Mouse (Mus musculus) T-helper 2 cell (primary cell): ENCODE measurements at regions not wholly inside any gene's neighbourhood (a gene's known extent, or its start where the extent isn't known, plus 50 kb on each side); places are given as distances from the start of the nearest gene placed in this dataset.

Source experiments
- in situ Hi-C: fragments of 300-600 bp; cut with MboI, MseI; formaldehyde crosslinking; loops from one replicate; pipeline ENCODE4 v1.15.1; 2025; ENCODE audit warnings: high pct_unique_total_duplicates

DNA sequence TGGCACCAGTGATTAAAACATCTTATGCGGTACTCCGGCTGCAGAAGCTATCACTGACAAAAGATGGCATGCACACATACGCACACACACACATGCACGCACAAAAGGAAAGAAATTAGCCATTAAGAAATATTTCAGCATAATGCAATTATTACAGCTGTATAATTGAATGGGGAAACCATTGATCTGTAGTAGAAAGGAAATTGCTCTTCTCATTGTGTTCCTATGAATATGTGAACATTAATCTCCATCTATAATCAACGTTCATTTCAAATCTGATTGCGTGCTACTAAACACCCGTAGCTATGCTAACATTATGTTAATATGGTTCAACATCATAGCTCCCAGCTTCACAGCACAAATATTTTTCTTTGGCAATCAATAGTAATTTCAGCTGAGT is 347.2 kb downstream of the Gm826 start:
- in situ Hi-C loops: no loop called here

DNA sequence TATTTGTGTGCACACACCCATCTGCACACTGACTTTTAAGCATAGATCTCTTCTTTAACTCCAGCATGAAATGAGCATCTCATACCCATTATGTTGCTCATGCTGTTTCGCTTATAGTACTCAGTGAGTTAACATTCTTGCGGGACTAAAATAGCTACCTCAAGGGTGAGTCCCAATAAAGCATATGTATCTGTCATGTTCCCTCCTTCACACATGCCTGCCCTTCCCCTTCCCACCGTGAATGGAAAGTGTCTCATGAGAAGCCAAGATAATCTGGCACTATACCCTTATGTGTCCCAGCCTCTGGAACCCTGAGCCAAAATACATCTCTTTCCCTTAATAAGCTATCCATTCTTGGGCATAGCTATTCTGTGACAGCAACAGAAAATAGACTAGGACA is 352.3 kb downstream of the Gm826 start:
- in situ Hi-C loops: no loop called here

DNA sequence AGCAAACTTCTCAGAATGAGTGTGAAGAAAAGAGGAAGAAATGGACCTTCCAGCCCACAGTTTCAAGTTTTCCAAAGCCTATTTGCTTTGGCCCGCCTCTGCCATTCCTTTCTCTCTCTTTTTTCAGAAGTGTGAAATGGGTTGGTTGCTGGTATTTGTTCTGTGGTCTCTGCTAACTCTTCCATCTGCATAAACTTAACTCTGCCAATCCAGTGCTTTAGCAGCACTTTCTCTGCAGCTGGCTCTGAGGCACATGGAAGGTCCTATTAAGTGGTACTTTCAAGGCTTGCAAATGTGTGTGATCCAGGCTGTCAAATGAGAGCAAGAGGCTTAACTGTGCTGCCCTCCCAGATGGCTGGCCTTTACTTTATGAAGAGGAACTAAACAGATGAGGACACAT is 383.6 kb downstream of the Gm826 start:
- in situ Hi-C loops: loop anchor here (10.0 kb wide), 1 partner anchor 316 kb away; no protein-coding TSS in a partner anchor

DNA sequence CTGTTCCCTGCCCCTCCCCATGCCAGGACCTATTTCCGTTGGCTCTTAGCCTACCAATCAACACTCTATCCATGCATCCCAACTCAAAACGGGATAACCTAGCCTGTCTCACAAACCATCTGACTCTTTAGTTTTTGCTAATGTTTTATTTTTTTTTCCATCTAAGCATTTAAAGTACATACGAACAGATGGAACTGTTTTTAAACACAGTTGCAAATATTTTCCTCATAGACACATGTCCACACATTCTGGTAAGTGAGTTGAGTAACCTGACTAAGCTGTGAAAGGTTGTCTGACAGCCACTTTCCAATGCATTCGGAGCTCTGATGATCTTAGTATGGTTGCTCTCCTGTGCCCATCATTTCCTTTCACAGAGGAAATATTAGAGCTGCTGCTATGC is 384.9 kb downstream of the Gm826 start:
- in situ Hi-C loops: no loop called here

DNA sequence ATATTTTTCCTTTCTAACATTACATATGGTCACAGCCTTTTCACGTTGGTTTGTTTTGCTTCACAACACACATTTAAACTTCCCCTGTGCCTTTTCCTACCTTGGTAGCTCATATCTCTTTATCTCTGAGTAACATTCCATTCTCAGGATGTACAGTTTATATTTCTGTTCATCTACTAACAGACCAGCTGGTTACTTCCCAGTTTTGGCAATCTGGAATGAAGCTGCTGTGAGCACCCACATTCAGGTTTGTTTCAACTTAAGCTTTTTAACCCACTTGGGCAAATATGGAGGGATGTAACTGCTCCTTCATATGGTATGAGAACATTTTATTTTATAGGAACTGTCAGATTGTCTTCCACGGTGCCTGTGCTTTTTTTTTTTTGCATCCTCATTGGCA is 403.2 kb downstream of the Gm826 start:
- in situ Hi-C loops: no loop called here

DNA sequence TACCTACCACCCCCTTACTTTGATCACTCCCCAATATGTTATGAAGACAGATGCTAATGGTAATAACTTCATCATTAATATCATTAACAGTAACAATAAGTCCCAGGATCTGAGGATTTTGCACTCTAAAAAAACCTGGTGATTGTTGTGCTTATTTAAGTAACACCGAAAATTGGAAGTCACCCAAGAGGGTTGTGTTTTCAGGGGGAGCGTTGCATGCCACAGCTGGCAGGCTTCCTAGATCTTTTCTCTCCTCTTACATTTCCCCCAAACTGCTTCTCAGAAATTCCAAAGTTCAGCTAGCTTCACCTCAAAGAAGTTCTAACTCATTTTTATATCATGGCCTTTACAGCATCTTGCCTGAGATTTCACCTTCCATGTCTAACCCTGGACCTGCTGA is 444.3 kb downstream of the Gm826 start:
- in situ Hi-C loops: no loop called here

DNA sequence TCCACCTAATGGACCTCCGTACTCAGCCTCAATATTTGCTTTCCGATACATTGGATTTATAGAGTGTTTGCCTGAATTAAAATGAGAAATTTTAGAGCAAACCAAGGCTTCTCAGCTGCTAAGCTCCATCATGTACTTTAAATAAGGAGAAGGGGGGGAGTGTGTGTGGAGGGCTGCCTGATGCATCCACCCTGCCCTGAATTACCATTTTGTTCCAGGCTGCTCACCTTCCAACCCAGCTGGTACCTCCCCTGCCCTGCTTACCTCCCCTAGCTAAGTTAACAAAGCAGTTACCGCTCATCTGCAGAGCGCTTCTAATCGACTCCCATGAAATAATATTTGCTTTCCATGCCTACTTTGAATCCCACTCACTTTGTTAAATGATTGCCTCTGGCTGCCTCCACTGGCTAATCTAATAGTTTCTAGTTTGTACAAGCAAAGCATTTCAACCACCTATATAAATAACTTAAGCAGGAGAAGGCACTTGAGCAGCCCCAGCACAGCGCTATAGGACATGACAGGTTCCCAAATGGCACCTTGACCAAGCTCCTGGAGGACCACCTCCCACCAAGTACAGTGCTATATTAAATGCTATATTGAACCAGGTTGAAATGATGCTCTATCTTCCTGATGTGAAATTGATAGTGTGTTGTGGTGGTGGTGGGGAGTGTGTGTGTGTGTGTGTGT is 449.0 kb downstream of the Gm826 start:
- in situ Hi-C loops: no loop called here

DNA sequence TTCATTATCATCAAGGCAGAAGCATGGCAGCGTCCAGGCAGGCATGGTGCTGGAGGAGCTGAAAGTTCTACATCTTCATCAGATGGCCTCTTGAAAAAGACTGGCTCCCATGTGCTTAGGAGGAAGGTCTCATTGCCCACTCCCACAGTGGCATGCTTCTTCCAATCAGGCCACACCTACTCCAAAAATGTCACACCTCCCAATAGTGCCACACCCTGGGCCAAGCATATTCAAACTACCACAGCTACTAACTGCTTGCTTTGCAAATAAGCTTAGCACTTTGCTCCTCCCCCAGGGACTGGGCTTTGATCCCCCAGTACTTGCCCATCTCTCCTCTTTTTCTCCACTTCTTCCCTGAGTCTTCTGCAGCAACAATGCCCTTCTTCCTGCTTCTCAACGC is 467.0 kb downstream of the Gm826 start:
- in situ Hi-C loops: no loop called here

DNA sequence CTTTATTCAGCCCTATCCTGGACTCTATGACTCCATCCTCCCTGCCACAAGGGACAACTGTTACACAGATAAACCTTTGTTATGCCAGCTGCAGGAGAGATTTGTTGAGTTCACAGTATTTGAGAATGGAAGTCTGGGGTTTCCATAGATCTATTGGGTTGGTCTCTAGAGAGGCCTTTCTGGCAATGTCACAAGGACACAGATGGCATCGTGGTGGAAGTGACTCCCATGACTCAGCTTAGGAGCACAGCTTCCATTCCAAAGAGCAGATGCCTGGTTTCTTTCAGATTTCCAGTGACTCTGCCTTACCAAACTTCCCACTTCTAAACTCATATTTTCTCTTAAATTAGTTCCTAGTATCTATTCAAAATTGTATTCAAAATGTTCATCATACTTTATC is 467.6 kb downstream of the Gm826 start:
- in situ Hi-C loops: no loop called here

DNA sequence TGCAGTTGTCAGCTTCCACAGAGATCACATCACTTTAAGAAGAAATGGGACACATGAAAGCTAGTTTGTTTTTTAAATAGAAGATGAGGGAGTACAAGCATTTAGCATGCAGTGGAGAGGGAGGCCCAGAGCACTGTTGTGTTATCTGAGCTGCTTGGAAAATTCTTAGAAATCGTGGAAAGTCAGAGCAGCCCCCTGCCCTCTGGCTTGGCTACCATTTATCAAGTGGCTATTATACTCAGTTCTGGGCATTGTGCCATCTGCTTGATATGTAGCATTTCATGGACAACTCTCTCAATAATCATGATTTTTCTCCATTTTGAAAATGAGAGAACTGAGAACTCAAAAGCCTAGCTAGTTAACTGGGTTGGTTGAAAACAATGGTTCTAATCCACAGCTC is 470.8 kb downstream of the Gm826 start:
- in situ Hi-C loops: no loop called here

DNA sequence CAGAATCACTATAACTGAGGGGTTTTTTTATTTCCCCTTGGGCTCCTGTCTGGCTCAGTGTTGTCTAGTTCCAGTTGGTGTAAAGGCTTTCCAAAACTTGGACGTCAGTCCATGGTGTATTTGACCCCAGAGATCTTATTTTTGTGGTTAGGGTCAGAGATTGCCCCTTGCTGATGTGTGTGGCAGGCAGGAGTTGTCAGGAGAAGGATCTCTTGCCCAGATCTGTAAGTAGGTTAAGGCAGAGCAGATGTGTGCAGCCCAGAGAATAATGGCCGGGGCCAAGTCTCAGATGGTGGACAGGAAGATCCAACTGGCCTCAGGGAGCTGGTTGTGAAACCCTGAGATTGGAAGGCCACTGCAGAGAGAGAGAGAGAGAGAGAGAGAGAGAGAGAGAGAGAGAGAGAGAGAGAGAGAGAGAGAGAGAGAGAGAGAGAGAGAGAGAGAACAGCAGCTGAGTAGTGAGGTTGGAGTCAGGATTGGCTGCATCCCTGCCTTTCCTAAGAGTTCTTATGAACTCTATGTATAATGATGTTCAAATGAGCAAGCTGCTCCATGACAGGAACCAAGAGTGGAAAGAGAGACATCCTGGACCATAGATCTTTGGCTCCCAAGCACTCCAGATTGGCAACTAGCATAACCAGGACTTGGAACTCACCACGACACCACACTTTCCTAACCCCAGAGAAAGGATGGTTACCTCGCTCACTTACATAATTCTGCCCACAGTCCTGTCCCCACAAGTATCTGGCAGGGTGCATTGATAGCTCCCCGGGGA is 479.9 kb downstream of the Gm826 start:
- in situ Hi-C loops: no loop called here

DNA sequence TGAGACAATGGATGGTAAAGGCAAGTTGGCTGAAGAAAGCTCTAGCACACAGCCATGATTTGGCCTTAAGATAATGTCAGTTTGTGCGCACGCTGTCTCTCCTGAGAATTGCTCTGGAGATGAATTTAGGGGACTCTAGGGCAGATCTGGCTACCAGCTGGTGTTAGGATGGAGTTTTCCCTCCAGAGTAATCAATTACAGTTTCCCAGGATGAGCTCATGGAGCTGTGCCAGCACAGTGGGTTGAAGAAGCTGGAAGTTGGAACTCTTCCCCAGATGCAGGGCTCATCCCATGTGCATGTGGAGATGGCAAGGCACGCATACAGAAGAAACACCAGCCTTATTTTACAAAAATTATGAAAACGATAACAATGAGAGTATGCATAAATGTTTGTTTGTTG is 481.0 kb downstream of the Gm826 start:
- in situ Hi-C loops: no loop called here

DNA sequence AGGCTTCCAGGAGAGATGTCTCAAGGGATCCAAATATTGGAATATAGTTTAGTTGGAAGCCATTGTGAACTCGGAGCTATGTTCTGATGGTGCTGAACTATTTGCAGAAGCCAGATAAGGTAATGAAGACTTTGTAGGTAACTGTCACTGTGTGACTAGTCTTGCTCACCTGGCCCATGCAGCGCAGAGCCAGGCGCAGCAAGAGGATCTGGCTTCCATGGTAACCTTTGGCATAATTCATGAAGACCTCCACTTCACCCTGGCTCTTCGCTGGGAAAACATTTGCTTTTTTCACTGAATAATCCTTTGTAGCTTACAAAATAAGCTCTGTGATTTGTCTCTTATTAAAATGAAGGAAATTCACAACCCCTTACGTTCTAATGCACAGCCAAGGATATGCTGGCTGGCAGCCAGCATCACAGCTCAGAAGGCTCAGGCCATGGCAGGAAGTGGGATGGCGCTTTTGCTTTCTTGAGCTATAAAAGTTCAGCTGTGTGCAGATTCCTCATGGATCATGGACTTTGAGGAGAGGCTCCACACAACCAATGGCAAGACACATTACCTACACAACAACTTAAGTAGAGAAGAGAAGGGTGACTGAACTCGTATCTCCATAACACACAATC is 501.4 kb downstream of the Gm826 start:
- in situ Hi-C loops: no loop called here

DNA sequence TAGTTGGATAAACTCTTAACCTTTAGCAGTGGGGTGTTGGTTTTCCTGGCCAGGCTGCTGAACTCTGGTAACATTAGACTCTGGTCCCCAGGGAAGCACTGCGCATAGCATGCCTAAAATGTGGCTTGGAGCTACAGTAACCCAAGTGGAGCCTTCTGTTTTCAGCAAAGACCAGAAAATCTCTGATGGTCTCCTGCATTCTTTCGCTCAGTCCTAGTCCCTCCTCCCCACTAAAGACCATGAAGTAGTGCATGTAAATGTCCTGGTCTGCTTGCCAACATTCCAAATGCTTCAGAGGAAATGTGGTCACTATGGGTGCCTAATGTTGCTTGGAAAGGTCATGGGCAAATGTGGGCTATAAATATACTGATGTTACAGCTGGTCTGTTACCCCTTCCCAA is 507.5 kb downstream of the Gm826 start:
- in situ Hi-C loops: no loop called here

DNA sequence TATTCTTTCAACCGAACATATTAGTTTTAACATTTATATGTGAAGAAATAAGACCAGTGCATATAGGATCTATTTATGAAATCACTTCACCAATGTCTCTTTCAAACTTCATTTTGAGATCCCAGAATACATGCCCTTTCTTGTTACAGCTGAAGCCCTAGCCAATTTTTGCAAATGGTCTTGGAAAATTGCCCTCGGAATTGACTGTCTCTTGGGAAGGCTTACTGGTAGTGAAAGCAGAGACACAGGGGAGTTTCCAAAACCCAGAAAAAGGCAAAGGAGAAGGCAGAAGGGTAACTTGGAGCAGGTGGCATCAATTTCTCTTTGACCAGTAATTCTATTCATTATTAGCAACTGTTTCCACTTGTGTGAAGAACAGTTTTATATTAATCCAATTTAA is 515.4 kb downstream of the Gm826 start:
- in situ Hi-C loops: no loop called here

DNA sequence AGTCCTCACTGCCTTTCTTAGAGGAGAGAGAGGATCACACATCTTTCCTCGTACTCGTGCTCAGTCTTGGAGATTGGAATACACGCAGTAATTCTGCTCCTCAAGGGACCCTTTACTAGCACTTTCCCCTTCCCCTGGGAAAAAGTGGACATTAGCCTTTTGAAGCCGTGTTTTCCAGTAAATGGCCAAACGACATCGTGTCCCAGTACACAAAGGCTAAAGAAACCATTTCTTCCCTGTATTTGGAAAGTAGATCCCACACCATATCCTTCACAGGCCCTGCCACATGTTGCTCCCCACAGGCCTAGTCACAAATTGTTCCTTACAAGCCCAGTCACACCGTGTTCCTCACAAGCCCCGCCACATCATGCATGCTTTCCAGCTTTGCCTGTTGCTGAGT is 517.6 kb downstream of the Gm826 start:
- in situ Hi-C loops: no loop called here
